Mouse (Mus musculus) lung, postnatal 0 days (tissue): ENCODE measurements around the gene Abhd6.

Experiments used
- CTCF ChIP-seq: IDR thresholded peaks from 2 replicates; pipeline ENCODE4 v1.5.1; 2016; ENCODE audit warnings: antibody characterized with exemption, mild to moderate bottlenecking
- EP300 ChIP-seq: IDR thresholded peaks from 2 replicates; pipeline ENCODE4 v1.6.1; 2016; ENCODE audit warnings: antibody characterized with exemption, mild to moderate bottlenecking, control low read depth

GRCm38 (mm10) chr14:7975177-7975576, 27.5 kb upstream of the Abhd6 start:
- TF ChIP-seq CTCF (no peak), EP300 (no peak)
